Mouse (Mus musculus): ENCODE measurements around the gene Kif22. TPM values are rescaled to one million over a fixed set of nuclear protein-coding genes. Genes with fewer than 3 reads are reported as not detected.
A peak's percentile ranks its signal among the peaks of the same experiment; 100 is the strongest.

Gene Kif22
- total RNA-seq, 2 experiments from 2014 or later = 4.4 to 9.7 TPM

DNA sequence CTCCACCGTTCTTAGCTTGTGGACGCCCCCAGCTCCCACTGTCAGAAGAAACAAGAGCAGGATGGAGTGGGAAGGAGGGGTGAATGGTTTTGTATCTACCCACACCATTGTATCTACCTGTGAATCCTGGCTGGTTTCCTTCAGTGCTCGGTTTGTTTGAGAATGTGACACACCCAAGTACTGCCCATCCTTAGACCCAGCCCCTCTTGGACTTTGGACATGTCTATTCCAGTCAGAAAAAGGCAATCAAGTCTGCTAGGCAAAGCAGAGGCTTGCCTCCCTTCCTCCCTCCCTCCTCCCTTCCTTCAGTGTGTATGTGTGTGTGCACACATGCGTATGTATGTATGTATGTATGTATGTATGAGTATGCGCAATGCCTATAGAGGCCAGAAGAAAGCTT, 38.7 kb downstream of the Kif22 start:
- H3K4me3 ChIP-seq = no peak overlapping the region
- no peak for DNase-seq (ENCODE audit: extremely low spot score in 1 of 2, low spot score in 2 of 2)
- no peak for TF ChIP-seq CTCF (IDR thresholded peaks at IDR 0.05)
- no peak overlapping the region for H3K27ac ChIP-seq
- intact Hi-C loops (cut with DNase I) = no loop called here

DNA sequence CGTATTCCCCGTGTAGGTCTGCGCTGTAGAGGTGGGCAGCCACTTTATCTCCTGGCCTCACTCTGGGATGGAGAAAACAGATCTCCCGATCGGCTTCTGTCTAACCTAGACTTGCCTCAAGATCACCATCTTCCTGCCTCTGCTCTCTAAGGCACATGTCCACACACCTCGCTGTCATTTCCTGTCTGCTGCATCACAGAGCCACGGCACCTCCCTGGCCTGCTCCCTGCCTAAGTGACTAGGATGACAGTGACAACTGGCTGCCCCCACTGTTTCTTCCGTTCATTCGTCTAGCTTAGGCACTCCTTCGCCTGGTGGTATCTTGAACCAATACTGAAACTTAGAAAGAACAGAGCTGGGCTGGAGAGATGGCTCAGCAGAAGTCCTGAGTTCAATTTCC, 42.7 kb downstream of the Kif22 start:
- Histone ChIP-seq H3K27ac (no peak overlapping the region), H3K4me3 (no peak overlapping the region)
- DNase-seq (ENCODE audit: extremely low spot score in 1 of 2, low spot score in 2 of 2) = no peak
- TF ChIP-seq CTCF (IDR thresholded peaks at IDR 0.05) = no peak
- intact Hi-C loops (cut with DNase I) = no loop called here

DNA sequence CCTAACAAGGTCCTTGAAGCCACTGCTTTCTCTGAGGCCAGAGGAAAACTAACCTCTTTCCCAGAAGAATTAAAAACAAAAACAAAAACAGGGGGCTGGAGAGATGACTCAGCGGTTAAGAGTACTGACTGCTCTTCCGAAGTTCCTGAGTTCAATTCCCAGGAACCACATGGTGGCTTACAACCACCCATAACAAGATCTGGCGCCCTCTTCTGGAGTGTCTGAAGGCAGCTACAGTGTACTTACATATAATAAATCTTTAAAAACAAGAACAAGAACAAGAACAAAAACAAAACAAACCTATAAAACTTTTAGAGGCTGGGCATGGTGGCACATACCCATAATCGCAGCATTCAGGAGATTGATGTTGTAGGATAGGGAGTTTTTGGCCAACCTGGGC, 45.8 kb downstream of the Kif22 start:
- intact Hi-C loops (cut with DNase I) = no loop called here
- no peak for DNase-seq (ENCODE audit: extremely low spot score in 1 of 2, low spot score in 2 of 2)
- peak; percentile 18; the same call in 1 of the 2 replicates for TF ChIP-seq CTCF (IDR thresholded peaks at IDR 0.05)
- no peak overlapping the region for H3K4me3 ChIP-seq
- H3K27ac ChIP-seq = no peak overlapping the region

DNA sequence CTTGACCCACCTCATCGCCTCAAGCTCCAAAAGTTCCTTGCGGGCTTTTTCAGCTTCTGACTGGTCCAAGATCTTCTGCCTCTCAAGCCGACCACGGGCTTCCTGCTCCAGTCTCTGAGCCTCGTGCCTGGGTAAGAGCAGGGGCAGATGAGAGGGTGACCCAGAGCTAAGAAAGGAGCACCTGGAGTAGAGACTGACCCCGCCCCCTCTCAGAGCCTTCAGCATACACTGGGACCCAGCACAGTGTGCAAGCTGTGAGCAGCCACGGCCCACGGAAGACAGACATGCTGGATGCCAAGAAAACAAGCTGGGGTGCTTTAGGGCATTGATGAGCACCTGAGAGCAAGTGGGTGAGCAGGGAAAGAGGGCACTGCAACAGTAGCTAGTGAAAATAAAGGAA, 53.5 kb downstream of the Kif22 start:
- no peak overlapping the region for H3K27ac ChIP-seq
- no peak for TF ChIP-seq CTCF (IDR thresholded peaks at IDR 0.05)
- intact Hi-C loops (cut with DNase I) = no loop called here
- no peak for DNase-seq (ENCODE audit: extremely low spot score in 1 of 2, low spot score in 2 of 2)
- no peak overlapping the region for H3K4me3 ChIP-seq

DNA sequence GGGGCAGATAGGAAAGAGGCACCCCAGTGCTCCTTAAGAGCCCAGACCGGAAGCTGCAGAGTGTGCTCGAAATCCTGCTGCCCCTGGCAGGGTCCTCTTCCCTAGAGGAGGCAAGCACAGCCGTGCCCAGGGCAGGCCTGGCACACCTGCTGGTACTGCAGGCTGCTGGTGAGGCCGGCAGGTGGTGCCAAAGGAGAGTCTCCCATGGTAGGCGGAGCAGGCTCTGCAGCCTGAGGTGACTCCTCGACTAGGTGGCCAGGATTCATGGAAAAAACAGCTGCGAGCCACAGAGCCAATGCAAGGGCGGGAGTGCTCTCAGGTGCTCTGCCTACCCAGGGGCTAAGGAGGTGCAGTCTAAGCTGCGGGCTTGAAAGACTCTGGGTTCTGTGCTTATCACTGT, 56.0 kb downstream of the Kif22 start:
- peak in 1 of 2 experiments; percentile 52 for DNase-seq (ENCODE audit: extremely low spot score in 1 of 2, low spot score in 2 of 2)
- intact Hi-C loops (cut with DNase I) = loop anchor here (1.0 kb wide), 1 partner anchor 121 kb away; no protein-coding TSS in a partner anchor
- TF ChIP-seq CTCF (IDR thresholded peaks at IDR 0.05) = peak; percentile 64
- Histone ChIP-seq H3K27ac (peak overlapping the region; percentile 45), H3K4me3 (no peak overlapping the region)

DNA sequence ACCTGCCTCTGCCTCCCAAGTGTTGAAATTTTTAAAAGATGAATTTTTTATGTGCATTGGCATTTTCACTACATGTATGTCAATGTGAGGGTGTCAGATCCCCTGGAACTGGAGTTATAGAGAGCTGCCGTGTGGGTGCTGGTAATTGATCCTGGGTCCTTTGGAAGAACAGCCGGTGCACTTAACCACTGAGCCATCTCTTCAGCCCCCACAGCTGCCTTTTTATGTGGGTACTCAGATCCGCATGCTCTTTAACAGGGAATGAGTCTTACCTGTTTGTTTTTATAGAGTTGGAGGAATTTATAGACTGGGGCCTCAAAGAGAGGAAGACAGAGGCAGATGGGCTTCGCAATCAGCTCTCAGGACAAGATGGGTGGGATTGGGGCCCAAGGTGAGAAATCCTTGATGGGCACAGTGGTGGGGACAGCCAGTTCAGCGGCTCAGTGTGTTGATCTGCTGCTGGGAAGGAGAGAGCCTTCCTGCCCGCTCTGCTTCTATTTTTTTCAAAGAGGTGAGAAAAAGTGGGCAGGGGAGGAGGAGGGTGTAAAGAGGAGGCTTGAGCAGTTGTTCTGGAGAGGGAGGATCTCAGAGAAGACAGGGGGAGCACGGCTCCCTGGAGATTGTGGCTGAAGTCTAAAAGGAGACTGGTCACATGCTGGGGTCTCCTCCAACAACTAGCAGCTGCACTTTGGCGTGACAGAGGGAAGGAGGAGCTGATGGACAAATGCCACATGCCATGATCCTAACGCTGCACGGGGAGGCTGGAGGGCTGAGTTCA, 57.4 kb downstream of the Kif22 start:
- TF ChIP-seq CTCF (IDR thresholded peaks at IDR 0.05) = no peak; the same call in 1 of the 2 replicates
- DNase-seq (ENCODE audit: extremely low spot score in 1 of 2, low spot score in 2 of 2) = peak in 1 of 2 experiments; percentile 49
- peak overlapping the region; percentile 45 for H3K27ac ChIP-seq
- intact Hi-C loops (cut with DNase I) = loop anchor here (1.0 kb wide), 2 partner anchors 23 to 127 kb away; no protein-coding TSS in a partner anchor
- H3K4me3 ChIP-seq = no peak overlapping the region

DNA sequence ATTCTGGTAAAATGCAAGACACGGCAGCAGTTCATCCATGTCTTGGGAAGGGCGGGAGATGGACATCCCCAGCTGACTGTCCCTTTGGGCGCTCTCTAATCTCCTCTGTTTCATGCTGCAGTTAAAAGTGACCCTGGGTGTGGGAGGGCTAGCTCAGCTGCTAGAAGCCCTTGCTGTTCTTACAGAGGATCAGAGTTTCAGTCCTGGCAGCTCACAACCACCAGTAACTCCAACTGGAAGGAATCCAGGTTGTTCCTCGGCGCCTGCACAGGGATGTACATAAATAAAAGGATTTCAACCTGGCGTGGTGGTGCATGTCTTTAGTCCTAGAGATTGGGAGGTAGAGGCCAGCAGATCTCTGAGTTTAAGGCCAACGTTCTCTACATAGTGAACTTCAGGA, 59.2 kb downstream of the Kif22 start:
- H3K27ac ChIP-seq = peak overlapping the region; percentile 28; the same call in 1 of the 2 replicates
- intact Hi-C loops (cut with DNase I) = no loop called here
- no peak for TF ChIP-seq CTCF (IDR thresholded peaks at IDR 0.05)
- DNase-seq (ENCODE audit: extremely low spot score in 1 of 2, low spot score in 2 of 2) = no peak
- H3K4me3 ChIP-seq = no peak overlapping the region

DNA sequence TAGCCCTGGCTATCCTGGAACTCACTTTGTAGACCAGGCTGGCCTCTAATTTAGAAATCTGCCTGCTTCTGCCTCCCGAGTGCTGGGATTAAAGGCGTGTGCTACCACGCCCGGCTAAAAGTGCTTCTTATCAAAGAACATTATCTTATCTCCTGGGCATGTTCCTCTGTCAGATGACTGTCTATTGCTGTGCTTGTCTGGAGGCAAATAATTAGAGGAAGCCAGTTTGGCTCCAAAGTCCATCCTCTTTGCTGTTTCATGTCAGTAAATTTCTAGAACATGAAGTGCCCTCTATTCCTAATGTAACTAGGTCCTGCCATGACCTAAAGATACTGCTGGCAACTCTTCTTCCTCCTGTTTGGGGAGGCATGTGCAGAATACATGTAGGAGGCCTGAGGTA, 60.2 kb downstream of the Kif22 start:
- TF ChIP-seq CTCF (IDR thresholded peaks at IDR 0.05) = no peak
- intact Hi-C loops (cut with DNase I) = no loop called here
- Histone ChIP-seq H3K4me3 (no peak overlapping the region), H3K27ac (no peak overlapping the region)
- no peak for DNase-seq (ENCODE audit: extremely low spot score in 1 of 2, low spot score in 2 of 2)

DNA sequence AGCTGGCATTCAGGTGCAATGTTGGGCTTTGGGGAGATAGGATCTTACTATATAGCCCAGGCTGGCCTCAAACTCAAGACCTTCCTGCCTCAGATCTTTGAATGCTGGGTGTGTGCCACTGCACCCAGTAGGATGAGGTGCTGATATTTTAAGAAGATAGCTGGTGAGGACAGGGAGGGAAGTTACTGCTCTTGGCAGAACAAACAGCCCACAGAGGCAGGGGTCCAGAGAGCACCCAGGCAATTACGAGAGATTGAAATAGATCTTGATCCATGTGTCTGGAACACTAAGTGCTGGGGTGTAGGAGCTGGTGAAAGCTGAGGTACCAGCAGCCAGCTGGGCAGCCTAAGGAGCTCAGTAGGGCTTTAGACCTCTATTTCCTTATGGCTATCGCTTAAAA, 60.7 kb downstream of the Kif22 start:
- H3K4me3 ChIP-seq = no peak overlapping the region

DNA sequence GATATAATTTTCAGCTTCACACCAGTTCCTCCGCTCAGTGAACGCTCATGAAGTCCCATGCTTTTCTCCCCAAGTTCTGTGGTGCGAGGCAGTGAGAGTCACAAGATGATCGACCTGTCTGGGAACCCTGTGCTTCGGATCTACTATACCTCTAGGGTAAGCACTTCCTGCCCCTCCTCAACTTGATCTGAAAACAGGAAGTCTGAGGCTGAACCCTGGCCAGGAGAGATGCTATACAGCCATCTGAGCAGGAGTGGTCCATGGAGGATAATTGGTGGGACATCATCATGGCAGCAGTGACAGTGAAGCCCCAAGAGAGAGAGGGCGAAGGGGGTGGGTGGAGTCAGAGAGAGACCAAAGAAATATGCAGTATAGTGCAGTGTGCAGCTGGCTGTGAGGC, 63.4 kb downstream of the Kif22 start:
- no peak for DNase-seq (ENCODE audit: extremely low spot score in 1 of 2, low spot score in 2 of 2)
- TF ChIP-seq CTCF (IDR thresholded peaks at IDR 0.05) = no peak
- no peak overlapping the region for H3K4me3 ChIP-seq
- H3K27ac ChIP-seq = no peak overlapping the region
- intact Hi-C loops (cut with DNase I) = no loop called here

More for the DNA sequence above, 60.7 kb downstream of the Kif22 start:
- DNase-seq (ENCODE audit: extremely low spot score in 1 of 2, low spot score in 2 of 2) = no peak
- no peak for TF ChIP-seq CTCF (IDR thresholded peaks at IDR 0.05)
- intact Hi-C loops (cut with DNase I) = no loop called here
- no peak overlapping the region for H3K27ac ChIP-seq

Small RNA genes within 50 kb of the gene (microRNA-seq; reads per million reads assigned to microRNA genes)
- 0 reads per million in 2 experiments for gene Gm44343

Other genes with a start within 250 kb of the Kif22 start
- gene Ppp4c, start 250.0 kb downstream of the Kif22 start, total RNA-seq (2021) = 10 to 100 TPM; 50.4 TPM
- 10 to 100 TPM; 71.6 to 77.4 TPM for gene Fam57b, start 244.8 kb downstream of the Kif22 start, total RNA-seq (2021)
- gene 4930451I11Rik, start 210.8 kb downstream of the Kif22 start, total RNA-seq (2021) = not detected
- 10 to 100 TPM; 46.9 to 51.7 TPM for gene Doc2a, start 195.1 kb downstream of the Kif22 start, total RNA-seq (2021)
- gene Hirip3, start 180.5 kb downstream of the Kif22 start, total RNA-seq (2021) = 10 to 100 TPM; 36.6 to 40.9 TPM
- 10 to 100 TPM; 52.5 to 53.2 TPM for gene Ino80e, start 180.1 kb downstream of the Kif22 start, total RNA-seq (2021)
- gene Taok2, start 157.8 kb downstream of the Kif22 start, total RNA-seq (2021) = 100 to 1,000 TPM; 162 to 167 TPM
- gene Tmem219, start 119.6 kb downstream of the Kif22 start, total RNA-seq (2021) = 10 to 100 TPM; 17.3 to 22.0 TPM
- gene Kctd13, start 113.6 kb downstream of the Kif22 start, total RNA-seq (2021) = 100 to 1,000 TPM; 135 to 146 TPM
- 10 to 100 TPM; 51.4 to 55.8 TPM for gene Asphd1, start 92.9 kb downstream of the Kif22 start, total RNA-seq (2021)
- 100 to 1,000 TPM; 421 to 427 TPM for gene Sez6l2, start 91.9 kb downstream of the Kif22 start, total RNA-seq (2021)
- gene Cdipt, start 66.6 kb downstream of the Kif22 start, total RNA-seq (2021) = 100 to 1,000 TPM; 181 to 186 TPM
- gene Cdiptos, start 66.4 kb downstream of the Kif22 start, total RNA-seq (2021) = under 1 TPM in 1 of 2 experiments, not detected in 1; 0.52 TPM
- gene Mvp, start 27.9 kb downstream of the Kif22 start, total RNA-seq (2021) = 1 to 10 TPM; 7.2 to 8.3 TPM
- 1 to 10 TPM in 1 of 2 experiments, not detected in 1; 1.2 TPM for gene Pagr1b, start 26.0 kb downstream of the Kif22 start, total RNA-seq (2021)
- 10 to 100 TPM; 15.1 to 27.1 TPM for gene Pagr1a, start 25.1 kb downstream of the Kif22 start, total RNA-seq (2021)
- 10 to 100 TPM; 61.0 to 66.3 TPM for gene Gm42742, start 21.4 kb downstream of the Kif22 start, total RNA-seq (2021)
- 100 to 1,000 TPM; 214 to 216 TPM for gene Prrt2, start 21.3 kb downstream of the Kif22 start, total RNA-seq (2021)
- 100 to 1,000 TPM; 210 to 221 TPM for gene Maz, start 15.4 kb downstream of the Kif22 start, total RNA-seq (2021)
- gene Zg16, start 44.9 kb upstream of the Kif22 start, total RNA-seq (2021) = not detected
- 1 to 10 TPM; 1.2 TPM for gene AI467606, start 48.9 kb upstream of the Kif22 start, total RNA-seq (2021)
- gene Qprt, start 79.8 kb upstream of the Kif22 start, total RNA-seq (2021) = under 1 TPM; 0.28 to 0.32 TPM
- under 1 TPM; 0.18 to 0.23 TPM for gene Spn, start 95.4 kb upstream of the Kif22 start, total RNA-seq (2021)
- 10 to 100 TPM; 77.7 to 80.8 TPM for gene Cd2bp2, start 153.6 kb upstream of the Kif22 start, total RNA-seq (2021)
- gene Tbc1d10b, start 166.0 kb upstream of the Kif22 start, total RNA-seq (2021) = 100 to 1,000 TPM in 1 of 2 experiments, 10 to 100 TPM in 1; 91.9 to 110 TPM
- gene Mylpf, start 166.4 kb upstream of the Kif22 start, total RNA-seq (2021) = 1 to 10 TPM; 2.7 to 3.3 TPM
- 10 to 100 TPM; 17.8 to 20.5 TPM for gene Zfp553, start 190.6 kb upstream of the Kif22 start, total RNA-seq (2021)
- 1 to 10 TPM; 3.5 to 6.4 TPM for gene Sept1, start 190.7 kb upstream of the Kif22 start, total RNA-seq (2021)
- gene Zfp771, start 201.8 kb upstream of the Kif22 start, total RNA-seq (2021) = 10 to 100 TPM; 58.8 to 68.6 TPM
- 10 to 100 TPM; 24.1 to 25.9 TPM for gene Dctpp1, start 218.2 kb upstream of the Kif22 start, total RNA-seq (2021)
- gene Sephs2, start 231.6 kb upstream of the Kif22 start, total RNA-seq (2021) = 10 to 100 TPM; 33.0 to 39.8 TPM

All from left cerebral cortex, adult 2 months (tissue).